Mouse (Mus musculus) stomach, embryonic 15.5 days (tissue): Measurements from ENCODE around the gene 9530077C05Rik. TPM values are rescaled to one million over a fixed set of nuclear protein-coding genes. Genes with fewer than 3 reads are reported as not detected.
"Not testable (repeated sequence)": the region's sequence is repeated elsewhere in the genome, so short reads cannot be mapped to it uniquely, and the experiment has no call there.

Source experiments
- ATAC-seq: fragments of 200-750 bp; cut with Nextera tagmentation; 2 replicates; pipeline ENCODE4 v1.8.0; 2017; ENCODE audit warnings: low read depth, moderate number of reproducible peaks, moderate TSS enrichment; ENCODE audit not compliant: insufficient read depth, low FRiP score
- H3K27ac ChIP-seq: fragments of 300-500 bp; sonication (generic); 2 replicates; pipeline ENCODE4 v1.5.1; 2015; ENCODE audit warnings: mild to moderate bottlenecking, inconsistent platforms
- H3K27me3 ChIP-seq: fragments of 300-500 bp; sonication (generic); replicated peaks from 2 replicates; pipeline ENCODE4 v1.6.1; 2015; ENCODE audit warnings: inconsistent platforms
- H3K36me3 ChIP-seq: fragments of 300-500 bp; sonication (generic); 2 replicates; pipeline ENCODE4 v1.6.1; 2015; ENCODE audit warnings: inconsistent platforms
- H3K4me1 ChIP-seq: fragments of 300-500 bp; sonication (generic); 2 replicates; pipeline ENCODE4 v1.6.1; 2015; ENCODE audit warnings: inconsistent platforms
- H3K4me2 ChIP-seq: fragments of 300-500 bp; sonication (generic); 2 replicates; pipeline ENCODE4 v1.6.1; 2015; ENCODE audit warnings: mild to moderate bottlenecking, inconsistent platforms
- H3K4me3 ChIP-seq: fragments of 300-500 bp; sonication (generic); replicated peaks from 2 replicates; pipeline ENCODE4 v1.5.1; 2015; ENCODE audit warnings: inconsistent platforms
- H3K9ac ChIP-seq: fragments of 300-500 bp; sonication (generic); 2 replicates; pipeline ENCODE4 v1.6.1; 2015; ENCODE audit warnings: inconsistent platforms
- H3K9me3 ChIP-seq: fragments of 300-500 bp; sonication (generic); 2 replicates; pipeline ENCODE4 v1.6.1; 2016; ENCODE audit warnings: inconsistent platforms
- WGBS: fragments of 180-500 bp; shearing (Covaris S2); methylation state at CpG from one replicate; pipeline ENCODE4 v1.1.7; 2015; 5-methylcytosine and 5-hydroxymethylcytosine counted together
- polyA plus RNA-seq: library from polyadenylated mRNA; unstranded; fragments of >200 nt; fragmentation: Nextera tagmentation; extraction: Ambion mirVana; gene quantifications from 2 replicates; pipeline ENCODE4 v1.2.1, GENCODE M21; 2015

9530077C05Rik gene
- polyA plus RNA-seq, 1 experiment from 2014 or later: 4.0 TPM

DNA sequence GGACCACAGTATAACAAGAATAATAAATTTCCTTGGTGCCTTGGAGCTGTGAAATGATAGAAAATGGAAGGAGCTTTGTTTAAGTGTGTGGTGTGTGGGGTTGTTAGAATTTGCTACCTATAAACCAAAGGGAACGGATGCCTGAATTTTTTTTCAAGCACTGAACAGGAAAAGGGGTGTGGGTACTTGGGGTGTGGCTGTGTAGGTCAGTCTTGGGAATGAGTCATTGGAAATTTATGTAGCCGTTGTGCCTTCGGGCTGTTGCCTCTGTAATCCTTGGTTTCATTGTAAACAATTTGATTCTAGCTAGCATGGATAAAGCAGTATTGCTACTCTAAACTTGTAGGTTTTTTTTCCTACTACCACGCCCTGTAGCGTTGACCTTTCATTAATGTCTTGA lies 20.9 kb upstream of the 9530077C05Rik start:
- H3K27ac ChIP-seq: no peak overlapping the region
- no peak for ATAC-seq
- no peak overlapping the region for H3K4me2 ChIP-seq
- no peaks in the 10 kb centered on the region for H3K9me3 ChIP-seq
- 0 out of 2 replicates have a peak, but pooled peaks cover 10% of the 10 kb centered on the region for H3K4me1 ChIP-seq
- 65% methylated on average over 5 of the region's 5 CpGs for WGBS
- H3K36me3 ChIP-seq: no peaks in the 10 kb centered on the region
- no peaks in the 10 kb centered on the region for H3K27me3 ChIP-seq
- no peak overlapping the region for H3K4me3 ChIP-seq
- no peak overlapping the region for H3K9ac ChIP-seq

DNA sequence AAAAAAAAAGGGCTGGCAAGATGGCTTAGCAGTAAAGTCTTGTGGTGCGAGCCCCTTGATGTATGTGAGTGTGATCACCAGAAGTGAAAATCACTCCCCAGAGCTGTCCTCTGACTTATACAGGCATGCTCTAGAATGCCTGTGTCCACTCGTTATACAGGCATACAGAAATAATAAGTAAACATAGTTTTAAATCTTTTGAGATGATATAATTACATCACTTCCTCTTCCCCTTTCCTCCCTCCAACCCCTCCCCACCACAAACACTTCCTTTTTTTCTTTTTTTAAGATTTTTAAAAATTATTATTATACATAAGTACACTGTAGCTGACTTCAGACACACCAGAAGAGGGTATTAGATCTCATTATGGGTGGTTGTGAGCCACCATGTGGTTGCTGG lies 16.6 kb upstream of the 9530077C05Rik start:
- H3K27ac ChIP-seq: no peak overlapping the region
- no peaks in the 10 kb centered on the region for H3K27me3 ChIP-seq
- H3K4me1 ChIP-seq: 0 out of 2 replicates have a peak, but pooled peaks cover 3% of the 10 kb centered on the region
- ATAC-seq: no peak
- WGBS: 69% methylated on average over 2 of the region's 2 CpGs
- H3K4me3 ChIP-seq: no peak overlapping the region
- no peaks in the 10 kb centered on the region for H3K9me3 ChIP-seq
- no peaks in the 10 kb centered on the region for H3K36me3 ChIP-seq
- no peak overlapping the region for H3K9ac ChIP-seq
- H3K4me2 ChIP-seq: no peak overlapping the region

DNA sequence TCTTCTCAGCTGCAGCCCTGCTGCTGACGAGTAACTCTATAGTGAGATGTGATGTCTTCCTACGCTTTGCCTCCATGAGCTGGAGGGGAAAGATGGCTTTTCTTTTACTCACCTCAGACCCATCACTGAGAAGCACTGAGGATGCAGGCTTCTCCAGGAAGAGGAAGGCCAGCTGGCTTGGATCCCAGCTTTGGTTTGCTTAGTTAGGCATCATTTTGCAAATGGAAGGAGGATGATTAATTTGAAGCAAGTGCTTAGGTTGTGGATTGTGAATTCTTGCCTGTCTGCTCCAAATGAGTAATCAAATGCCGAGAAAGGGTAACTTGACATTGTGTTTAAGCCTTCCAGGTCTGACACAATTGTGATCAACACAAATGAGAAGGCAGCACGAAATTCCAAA lies 12.3 kb upstream of the 9530077C05Rik start:
- H3K4me2 ChIP-seq: no peak overlapping the region
- no peak overlapping the region; the same call in 1 of the 2 replicates for H3K9ac ChIP-seq
- H3K4me1 ChIP-seq: no peaks in the 10 kb centered on the region
- no peaks in the 10 kb centered on the region for H3K36me3 ChIP-seq
- H3K9me3 ChIP-seq: no peaks in the 10 kb centered on the region
- 40% methylated on average over 4 of the region's 4 CpGs for WGBS
- no peak overlapping the region for H3K4me3 ChIP-seq
- no peak overlapping the region for H3K27ac ChIP-seq
- ATAC-seq: no peak
- no peaks in the 10 kb centered on the region for H3K27me3 ChIP-seq

DNA sequence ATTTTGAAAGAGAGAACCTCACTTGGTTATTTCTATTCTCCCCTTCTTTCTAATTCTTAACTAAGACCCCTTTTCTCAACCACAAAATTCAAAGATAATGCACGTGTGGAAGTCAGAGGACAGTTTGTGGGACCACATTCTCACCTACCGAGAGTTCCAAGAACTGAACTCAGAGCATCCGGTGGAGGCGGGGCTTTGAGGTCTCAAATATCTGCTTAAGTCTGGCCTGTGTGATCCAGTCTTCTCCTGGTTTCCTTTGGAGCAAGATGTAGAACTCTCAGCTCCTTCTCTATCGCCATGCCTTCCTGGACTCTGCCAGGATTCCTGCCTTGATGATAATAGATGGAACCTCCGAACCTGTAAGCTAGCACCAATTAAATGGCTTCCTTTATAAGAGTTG lies 9.3 kb upstream of the 9530077C05Rik start:
- Histone ChIP-seq H3K27ac (no peak overlapping the region), H3K4me2 (no peak overlapping the region), H3K9ac (no peak overlapping the region), H3K4me1 (no peaks in the 10 kb centered on the region), H3K36me3 (no peaks in the 10 kb centered on the region), H3K27me3 (no peaks in the 10 kb centered on the region), H3K4me3 (no peak overlapping the region), H3K9me3 (no peaks in the 10 kb centered on the region)
- ATAC-seq: no peak
- WGBS: 81% methylated on average over 6 of the region's 6 CpGs

DNA sequence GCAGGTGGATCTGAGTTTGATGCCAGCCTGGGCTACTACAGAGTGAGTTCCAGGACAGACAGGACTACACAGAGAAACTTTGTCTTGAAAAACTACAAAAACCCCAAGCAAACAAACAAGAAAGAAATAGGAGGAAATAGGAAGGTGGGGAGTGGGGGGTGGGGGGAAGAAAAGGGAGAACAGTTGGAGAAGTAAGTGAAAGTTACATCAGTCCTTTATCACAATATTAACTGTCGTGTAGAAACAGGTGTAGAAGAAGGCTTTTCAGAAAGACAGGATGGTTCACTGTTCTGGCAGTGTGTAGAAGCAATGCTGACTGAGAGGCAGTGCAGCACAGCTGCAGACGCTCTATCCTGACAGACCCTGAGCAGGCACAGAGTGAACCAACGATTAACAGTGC lies 8.3 kb upstream of the 9530077C05Rik start:
- no peaks in the 10 kb centered on the region for H3K36me3 ChIP-seq
- no peak overlapping the region for H3K9ac ChIP-seq
- no peak overlapping the region for H3K27ac ChIP-seq
- no peaks in the 10 kb centered on the region for H3K9me3 ChIP-seq
- no peaks in the 10 kb centered on the region for H3K27me3 ChIP-seq
- ATAC-seq: no peak
- H3K4me2 ChIP-seq: no peak overlapping the region
- WGBS: 60% methylated on average over 3 of the region's 3 CpGs
- no peaks in the 10 kb centered on the region for H3K4me1 ChIP-seq
- H3K4me3 ChIP-seq: no peak overlapping the region

DNA sequence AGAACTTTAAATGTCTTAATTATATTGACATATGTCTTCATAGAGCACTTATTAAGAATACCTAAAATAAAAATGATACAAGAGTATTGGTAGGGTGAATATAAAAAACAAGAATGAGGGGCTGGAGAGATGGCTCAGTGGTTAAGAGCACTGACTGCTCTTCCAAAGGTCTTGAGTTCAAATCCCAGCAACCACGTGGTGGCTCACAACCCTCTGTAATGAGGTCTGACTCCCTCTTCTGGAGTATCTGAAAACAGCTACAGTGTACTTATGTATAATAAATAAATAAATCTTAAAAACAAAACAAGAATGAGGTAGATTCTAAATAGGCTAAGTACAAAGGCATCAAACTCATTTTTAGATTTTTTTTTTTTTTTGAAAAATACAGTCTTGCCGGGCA lies 7.8 kb upstream of the 9530077C05Rik start:
- 63% methylated on average over 2 of the region's 2 CpGs for WGBS

DNA sequence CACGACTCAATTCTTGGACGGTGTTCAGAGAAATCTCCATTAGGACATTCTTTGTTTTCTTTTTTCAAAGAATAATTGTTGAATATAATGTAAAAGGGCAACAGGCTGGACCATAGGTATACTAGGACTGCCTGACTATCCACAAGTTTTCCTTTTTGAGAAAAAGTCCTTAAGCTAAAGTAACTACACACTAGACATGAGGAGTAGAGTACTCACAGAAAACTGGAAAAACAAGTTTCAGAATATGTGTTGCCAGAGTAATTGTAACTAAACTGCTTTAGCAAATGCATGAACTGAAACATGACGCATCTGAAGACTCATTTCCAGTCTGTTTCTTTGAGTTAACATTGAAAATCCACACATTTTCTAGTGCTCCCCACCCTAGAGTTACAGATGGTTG lies 5.9 kb upstream of the 9530077C05Rik start:
- ATAC-seq: 0 out of 2 replicates have a peak, but pooled peaks have one; percentile 31
- no peak overlapping the region for H3K9ac ChIP-seq
- H3K9me3 ChIP-seq: no peaks in the 10 kb centered on the region
- no peaks in the 10 kb centered on the region for H3K4me1 ChIP-seq
- no peak overlapping the region for H3K4me3 ChIP-seq
- H3K4me2 ChIP-seq: no peak overlapping the region
- 59% methylated on average over 3 of the region's 3 CpGs for WGBS
- peak overlapping the region; percentile 59; the same call in 1 of the 2 replicates for H3K27ac ChIP-seq
- no peaks in the 10 kb centered on the region for H3K36me3 ChIP-seq
- H3K27me3 ChIP-seq: no peaks in the 10 kb centered on the region

More for the DNA sequence above, 7.8 kb upstream of the 9530077C05Rik start:
- not testable (repeated sequence) for H3K9ac ChIP-seq, H3K9me3 ChIP-seq, H3K4me3 ChIP-seq, H3K4me1 ChIP-seq, ATAC-seq, H3K36me3 ChIP-seq, H3K27ac ChIP-seq, H3K27me3 ChIP-seq, H3K4me2 ChIP-seq

DNA sequence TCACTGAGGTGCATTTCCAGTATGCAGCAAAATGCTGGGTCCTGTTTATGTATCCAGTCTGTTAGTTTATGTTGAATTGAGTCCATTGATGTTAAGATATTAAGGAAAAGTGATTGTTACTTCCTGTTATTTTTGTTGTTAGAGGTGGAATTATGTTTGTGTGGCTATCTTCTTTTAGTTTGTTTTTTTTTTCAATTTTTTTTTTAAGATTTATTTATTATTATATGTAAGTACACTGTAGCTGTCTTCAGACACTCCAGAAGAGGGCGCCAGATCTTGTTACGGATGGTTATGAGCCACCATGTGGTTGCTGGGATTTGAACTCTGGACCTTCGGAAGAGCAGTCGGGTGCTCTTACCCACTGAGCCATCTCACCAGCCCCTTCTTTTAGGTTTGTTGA lies 3.7 kb upstream of the 9530077C05Rik start:
- not testable (repeated sequence) for H3K9me3 ChIP-seq, H3K36me3 ChIP-seq, H3K4me1 ChIP-seq, ATAC-seq, H3K27me3 ChIP-seq, H3K4me3 ChIP-seq, H3K27ac ChIP-seq, H3K9ac ChIP-seq, H3K4me2 ChIP-seq
- 75% methylated on average over 4 of the region's 4 CpGs for WGBS

DNA sequence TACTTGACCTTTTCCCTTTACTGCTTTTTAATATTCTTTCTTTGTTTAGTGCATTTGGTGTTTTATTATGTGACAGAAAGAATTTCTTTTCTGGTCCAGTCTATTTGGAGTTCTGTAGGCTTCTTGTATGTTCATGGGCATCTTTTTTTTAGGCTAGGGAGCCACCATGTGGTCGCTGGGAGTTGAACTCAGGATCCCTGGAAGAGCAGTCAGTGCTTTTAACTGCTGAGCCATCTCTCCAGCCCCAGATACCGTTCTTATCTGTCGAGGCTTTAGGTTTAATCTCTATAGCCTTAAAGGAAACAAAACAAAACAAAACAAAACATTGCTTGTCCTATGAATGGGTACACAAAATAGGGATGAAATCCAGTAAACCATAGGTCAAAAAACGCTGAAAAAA lies 3.0 kb upstream of the 9530077C05Rik start:
- H3K4me3 ChIP-seq, ATAC-seq: not testable (repeated sequence)
- WGBS: 25% methylated on average over 4 of the region's 4 CpGs

DNA sequence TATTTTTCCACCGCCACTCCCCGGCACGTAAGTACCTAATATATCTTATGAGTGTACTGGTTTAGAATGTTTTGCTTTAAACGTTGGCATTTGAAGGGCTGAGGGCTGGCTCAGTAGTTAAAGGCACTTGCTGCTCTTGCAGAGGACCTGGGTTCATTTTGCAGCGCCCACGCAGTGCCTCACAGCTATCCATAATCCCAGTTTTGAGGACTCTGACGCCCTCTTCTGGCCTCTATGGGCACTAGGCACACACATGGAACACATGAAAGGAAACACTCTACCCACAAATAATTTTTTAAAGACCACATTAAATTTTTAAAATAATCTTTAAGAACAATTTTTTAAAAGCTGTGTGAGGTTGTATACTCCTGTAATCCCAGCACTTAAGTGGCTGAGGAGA lies 1.8 kb upstream of the 9530077C05Rik start:
- ATAC-seq: no peak
- no peaks in the 10 kb centered on the region for H3K36me3 ChIP-seq
- H3K27ac ChIP-seq: no peak overlapping the region
- no peak overlapping the region for H3K9ac ChIP-seq
- H3K4me3 ChIP-seq: no peak overlapping the region
- WGBS: 59% methylated on average over 7 of the region's 7 CpGs
- no peaks in the 10 kb centered on the region for H3K27me3 ChIP-seq
- H3K4me2 ChIP-seq: no peak overlapping the region
- H3K4me1 ChIP-seq: no peaks in the 10 kb centered on the region
- no peaks in the 10 kb centered on the region for H3K9me3 ChIP-seq

More for the DNA sequence above, 3.0 kb upstream of the 9530077C05Rik start:
- not testable (repeated sequence) for H3K27ac ChIP-seq, H3K4me1 ChIP-seq, H3K4me2 ChIP-seq, H3K9me3 ChIP-seq, H3K27me3 ChIP-seq, H3K9ac ChIP-seq, H3K36me3 ChIP-seq

DNA sequence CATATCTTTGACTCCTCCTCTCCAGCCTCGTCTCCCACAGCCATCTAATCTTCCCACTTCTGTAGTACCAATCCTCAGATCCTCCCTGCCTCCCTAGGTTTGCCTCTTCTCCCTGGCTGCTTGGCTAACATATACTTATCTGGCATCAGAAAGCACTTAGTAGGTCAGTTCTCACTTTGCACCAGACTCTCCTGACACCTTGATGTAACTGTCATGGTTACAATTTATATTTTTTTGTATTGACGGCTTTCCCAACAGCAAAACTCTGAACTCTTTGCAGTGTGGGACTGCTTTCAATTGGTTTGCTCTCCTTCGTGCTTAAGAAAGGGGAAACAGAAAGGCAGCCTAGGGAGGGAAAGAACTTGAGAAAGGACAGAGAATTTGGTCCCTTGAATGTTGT lies 4.9 kb downstream of the 9530077C05Rik start:
- Histone ChIP-seq H3K4me1 (no peaks in the 10 kb centered on the region), H3K27me3 (no peaks in the 10 kb centered on the region), H3K4me3 (no peak overlapping the region), H3K4me2 (no peak overlapping the region), H3K9ac (no peak overlapping the region), H3K27ac (no peak overlapping the region), H3K36me3 (no peaks in the 10 kb centered on the region), H3K9me3 (no peaks in the 10 kb centered on the region)
- WGBS: 76% methylated on average over 3 of the region's 3 CpGs
- no peak for ATAC-seq

DNA sequence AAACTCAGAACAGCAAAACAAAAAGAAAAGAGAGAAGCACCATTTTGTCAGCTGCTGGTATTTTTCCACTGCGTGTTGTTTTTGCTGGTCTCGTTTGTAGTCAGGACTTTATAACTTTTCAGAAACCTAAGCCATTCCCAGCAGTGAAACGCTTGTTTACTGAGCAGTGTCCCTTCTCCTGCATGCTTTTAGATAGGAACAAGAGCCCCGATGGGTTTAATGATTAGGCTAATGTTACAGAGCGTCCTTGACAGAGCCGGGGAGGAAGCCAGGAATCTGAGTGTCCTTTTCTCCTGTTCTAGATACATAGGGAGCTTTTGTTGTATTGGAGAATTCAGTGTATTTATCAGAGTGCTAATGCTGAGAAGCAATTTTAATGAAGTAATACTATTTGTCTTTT lies 6.2 kb downstream of the 9530077C05Rik start:
- WGBS: 40% methylated on average over 6 of the region's 6 CpGs
- ATAC-seq: no peak
- no peaks in the 10 kb centered on the region for H3K36me3 ChIP-seq
- no peaks in the 10 kb centered on the region for H3K4me1 ChIP-seq
- H3K27me3 ChIP-seq: no peaks in the 10 kb centered on the region
- no peak overlapping the region for H3K27ac ChIP-seq
- H3K9me3 ChIP-seq: no peaks in the 10 kb centered on the region
- no peak overlapping the region for H3K9ac ChIP-seq
- H3K4me2 ChIP-seq: no peak overlapping the region
- H3K4me3 ChIP-seq: no peak overlapping the region

DNA sequence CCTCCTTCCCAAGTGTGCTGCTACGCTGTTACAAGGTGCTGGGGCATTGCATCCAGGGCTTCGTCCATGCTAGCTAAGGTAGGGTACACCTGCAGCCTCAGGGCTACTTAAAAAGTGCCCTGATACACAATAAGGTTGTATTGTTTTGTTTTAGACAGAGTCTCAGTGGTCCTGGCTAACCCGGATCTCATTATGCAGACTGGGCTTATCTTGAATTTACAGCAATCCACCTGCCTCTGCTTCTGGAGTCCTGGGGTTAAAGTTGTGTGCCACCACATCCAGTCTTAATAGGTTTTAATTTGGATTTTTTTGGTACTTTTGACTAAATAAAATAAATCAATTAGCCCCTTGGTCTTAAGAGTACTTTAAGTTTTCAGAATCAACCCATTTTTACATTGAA lies 8.6 kb downstream of the 9530077C05Rik start:
- no peak overlapping the region for H3K9ac ChIP-seq
- no peaks in the 10 kb centered on the region for H3K27me3 ChIP-seq
- H3K36me3 ChIP-seq: no peaks in the 10 kb centered on the region
- no peak overlapping the region for H3K4me3 ChIP-seq
- H3K27ac ChIP-seq: no peak overlapping the region
- ATAC-seq: no peak
- 77% methylated on average over 3 of the region's 3 CpGs for WGBS
- no peaks in the 10 kb centered on the region for H3K9me3 ChIP-seq
- no peaks in the 10 kb centered on the region for H3K4me1 ChIP-seq
- no peak overlapping the region for H3K4me2 ChIP-seq
